Mouse (Mus musculus): Measurements from ENCODE around the gene Mrpl24. TPM values are rescaled to one million over a fixed set of nuclear protein-coding genes. Genes with fewer than 3 reads are reported as not detected.

The Mrpl24 gene
- polyA plus RNA-seq, 1 experiment from 2014 or later, result 166 TPM

DNA sequence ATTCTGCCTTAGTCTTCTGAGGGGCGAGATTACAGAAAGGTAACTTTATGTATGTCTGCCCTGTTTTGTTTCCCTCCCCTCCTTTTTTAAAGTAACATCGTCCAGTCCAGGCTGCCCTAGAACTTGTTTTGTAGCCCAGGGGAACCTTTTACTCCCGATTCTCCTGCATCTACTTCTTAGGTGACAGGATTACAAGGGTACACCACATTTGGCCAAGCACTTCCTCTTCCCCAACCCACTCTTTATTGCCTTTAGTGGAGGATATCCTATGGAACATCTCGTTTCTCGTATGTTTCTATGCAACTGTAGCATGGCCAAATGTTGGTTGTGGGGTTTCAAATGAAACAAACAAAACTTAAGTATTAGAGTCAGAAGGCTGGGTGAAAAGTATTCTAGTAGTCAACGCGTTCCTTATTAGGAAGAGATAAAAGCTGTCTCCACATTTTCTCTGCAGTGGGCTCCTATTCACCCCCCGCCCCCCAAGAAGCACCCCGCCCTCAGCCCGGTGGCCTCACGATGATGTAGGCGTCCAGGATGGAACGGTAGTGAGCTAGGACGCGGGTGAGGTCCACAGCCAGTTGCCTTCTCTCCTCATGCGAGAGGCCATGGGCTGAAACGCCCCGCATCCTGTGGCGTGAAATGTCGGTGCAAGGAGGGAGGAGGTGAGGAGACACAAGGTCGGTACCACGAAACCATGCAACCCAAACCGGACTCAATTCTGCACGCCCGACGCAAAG lies 10.2 kb downstream of the Mrpl24 start:
- no peaks in the 10 kb centered on the region for H3K27me3 ChIP-seq
- peak; percentile 6 for ATAC-seq
- TF ChIP-seq CTCF (IDR thresholded peaks at IDR 0.05), result no peak
- DNase-seq (ENCODE audit: low read depth, low spot score), result no peak
- in situ Hi-C loops (cut with MboI; ENCODE audit: low pct_unique_long_range_greater_than_20kb), result loop anchor here (5.0 to 10.0 kb wide), 3 partner anchors 42 to 145 kb away; partner anchors contain the start of genes Prcc and Ttc24
- CTCF ChIA-PET, result no interaction called here
- POLR2A ChIA-PET, result interaction anchor here (1.2 kb wide), 1 partner anchor 23 kb away, joined by 4 read pairs; the partner anchor contains the start of gene Hdgf

DNA sequence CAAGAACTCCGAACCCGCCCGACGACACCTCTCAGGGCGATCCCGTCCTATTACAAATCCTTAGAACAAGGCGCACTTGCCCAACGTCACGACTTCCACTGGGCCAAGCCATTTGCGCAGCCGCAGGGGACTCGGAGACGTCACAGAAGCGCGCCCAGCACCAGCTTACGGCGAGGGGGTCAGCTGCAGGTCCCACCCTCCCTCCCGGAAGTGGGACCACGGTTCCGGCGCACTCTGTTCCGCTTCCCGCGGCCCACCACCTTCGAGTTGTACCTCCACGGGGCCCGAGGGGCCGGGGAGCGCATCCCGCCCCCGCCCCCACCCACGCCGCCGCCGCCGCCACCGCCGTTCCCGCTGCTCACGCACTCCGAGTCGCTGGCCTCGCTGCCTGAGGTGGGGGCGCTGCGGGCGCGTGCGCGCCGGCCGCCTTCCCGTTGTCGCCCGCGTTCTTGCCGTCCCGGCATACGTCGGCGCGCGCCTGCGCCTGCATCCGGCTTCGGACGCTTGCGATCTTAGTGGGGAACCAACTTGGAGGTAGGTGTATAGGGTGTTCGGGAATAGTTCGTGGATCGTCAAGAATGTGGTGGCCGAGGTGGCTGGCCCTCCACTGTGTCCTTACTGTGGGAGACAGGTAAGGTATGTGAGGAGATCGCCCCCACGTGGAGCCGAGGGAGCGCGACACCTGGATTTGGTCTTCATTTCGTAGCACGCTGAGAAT lies 10.9 kb downstream of the Mrpl24 start, which contains the start of the genes Isg20l2 and Rrnad1:
Gene Isg20l2 (plus strand): TSS at position 237 of the 718 bp plus-strand sequence.
Gene Rrnad1 (minus strand): TSS at position 640 of the 718 bp plus-strand sequence.
- ATAC-seq (peak; percentile 84), DNase-seq (ENCODE audit: low read depth, low spot score) (peak; percentile 97)
- no peak for TF ChIP-seq CTCF (IDR thresholded peaks at IDR 0.05)
- ChIA-PET CTCF (no interaction called here), POLR2A (interaction anchor here (1.2 kb wide), 1 partner anchor 24 kb away, joined by 4 read pairs; the partner anchor contains the start of gene Hdgf)
- no peaks in the 10 kb centered on the region for H3K27me3 ChIP-seq
- in situ Hi-C loops (cut with MboI; ENCODE audit: low pct_unique_long_range_greater_than_20kb), result loop anchor here (10.0 kb wide), 2 partner anchors 145 kb away; partner anchors contain the start of gene Ttc24

DNA sequence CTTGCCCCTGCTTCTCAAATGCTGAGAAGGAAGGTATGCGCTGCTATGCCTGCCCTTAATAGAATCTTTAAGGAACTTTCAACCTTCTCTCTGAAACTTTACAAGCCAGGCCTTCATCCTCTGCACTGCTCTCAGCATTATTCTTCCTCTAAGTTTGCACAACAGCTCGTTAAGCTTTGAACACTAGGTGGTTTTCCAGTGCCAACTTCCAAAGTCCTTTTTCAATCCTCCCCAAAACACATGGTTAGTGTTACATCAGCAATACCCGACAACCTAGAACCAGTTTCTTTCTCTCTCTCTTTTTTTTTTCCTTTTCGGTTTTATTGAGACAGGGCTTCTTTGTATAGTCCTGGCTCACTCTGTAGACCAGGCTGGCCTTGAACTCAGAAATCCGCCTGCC lies 14.7 kb downstream of the Mrpl24 start:
- TF ChIP-seq CTCF (IDR thresholded peaks at IDR 0.05), result no peak
- CTCF ChIA-PET, result interaction anchor here (1.7 to 2.0 kb wide), 3 partner anchors 27 to 116 kb away, joined by 3 to 15 read pairs (median 12); no protein-coding TSS in a partner anchor
- POLR2A ChIA-PET, result interaction anchor here (0.6 to 1.0 kb wide), 4 partner anchors 36 to 135 kb away, joined by 3 to 4 read pairs (median 3); no protein-coding TSS in a partner anchor
- in situ Hi-C loops (cut with MboI; ENCODE audit: low pct_unique_long_range_greater_than_20kb), result loop anchor here (10.0 kb wide), 2 partner anchors 141 to 149 kb away; partner anchors contain the start of gene Ttc24
- H3K27me3 ChIP-seq, result no peaks in the 10 kb centered on the region
- ATAC-seq (no peak), DNase-seq (ENCODE audit: low read depth, low spot score) (no peak)

DNA sequence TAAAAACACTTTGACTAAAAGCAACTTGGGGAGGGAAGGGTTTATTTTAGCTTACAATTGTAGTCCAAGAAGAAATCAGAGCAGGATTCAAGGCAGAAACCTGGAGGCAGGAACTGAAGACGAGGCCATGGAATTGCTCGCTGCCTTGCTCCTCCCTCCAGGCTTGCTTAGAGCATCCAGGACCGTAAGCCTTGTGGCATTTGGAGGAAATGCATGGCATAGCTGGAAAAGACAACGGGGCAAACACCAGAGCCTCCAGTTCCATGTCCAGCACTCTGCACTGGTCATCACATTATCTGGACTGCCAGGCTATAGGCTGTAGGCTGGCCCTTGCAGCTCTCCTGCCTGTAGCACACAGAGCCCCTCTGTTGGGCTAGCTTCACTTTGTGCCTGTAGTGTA lies 15.2 kb downstream of the Mrpl24 start:
- no peak for TF ChIP-seq CTCF (IDR thresholded peaks at IDR 0.05)
- in situ Hi-C loops (cut with MboI; ENCODE audit: low pct_unique_long_range_greater_than_20kb), result loop anchor here (10.0 kb wide), 2 partner anchors 140 to 150 kb away; partner anchors contain the start of gene Ttc24
- DNase-seq (ENCODE audit: low read depth, low spot score), result no peak
- CTCF ChIA-PET, result interaction anchor here (1.7 to 2.0 kb wide), 3 partner anchors 26 to 117 kb away, joined by 3 to 15 read pairs (median 12); no protein-coding TSS in a partner anchor
- POLR2A ChIA-PET, result interaction anchor here (0.6 to 1.0 kb wide), 2 partner anchors 50 to 134 kb away, joined by 3 to 4 read pairs; no protein-coding TSS in a partner anchor
- ATAC-seq, result no peak
- no peaks in the 10 kb centered on the region for H3K27me3 ChIP-seq

DNA sequence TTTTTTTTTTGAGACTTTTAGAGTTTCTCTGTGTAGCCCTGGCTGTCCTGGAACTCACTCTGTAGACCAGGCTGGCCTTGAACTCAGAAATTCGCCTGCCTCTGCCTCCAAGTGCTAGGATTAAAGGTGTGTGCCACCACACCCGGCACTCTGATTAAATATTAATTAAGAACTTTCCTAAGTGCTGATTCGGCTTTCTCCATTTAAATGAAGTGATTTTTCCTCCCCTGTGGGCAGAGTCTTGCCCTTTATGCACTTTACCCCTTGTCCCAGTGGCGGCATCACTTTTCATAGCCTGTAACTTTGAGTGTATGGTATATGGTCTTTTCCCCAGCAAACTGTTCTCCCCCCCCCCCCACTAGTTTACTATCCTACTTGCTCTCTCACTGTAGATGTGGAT lies 15.9 kb downstream of the Mrpl24 start:
- no peak for TF ChIP-seq CTCF (IDR thresholded peaks at IDR 0.05)
- DNase-seq (ENCODE audit: low read depth, low spot score) (no peak), ATAC-seq (no peak)
- ChIA-PET POLR2A (interaction anchor here (0.6 to 1.1 kb wide), 3 partner anchors 21 to 49 kb away, joined by 3 to 7 read pairs (median 3); no protein-coding TSS in a partner anchor), CTCF (interaction anchor here (1.0 to 2.1 kb wide), 10 partner anchors 15 to 76 kb away, joined by 3 to 48 read pairs (median 12); partner anchors contain the start of gene Nes)
- in situ Hi-C loops (cut with MboI; ENCODE audit: low pct_unique_long_range_greater_than_20kb), result loop anchor here (10.0 kb wide), 2 partner anchors 140 to 150 kb away; partner anchors contain the start of gene Ttc24
- no peaks in the 10 kb centered on the region for H3K27me3 ChIP-seq

DNA sequence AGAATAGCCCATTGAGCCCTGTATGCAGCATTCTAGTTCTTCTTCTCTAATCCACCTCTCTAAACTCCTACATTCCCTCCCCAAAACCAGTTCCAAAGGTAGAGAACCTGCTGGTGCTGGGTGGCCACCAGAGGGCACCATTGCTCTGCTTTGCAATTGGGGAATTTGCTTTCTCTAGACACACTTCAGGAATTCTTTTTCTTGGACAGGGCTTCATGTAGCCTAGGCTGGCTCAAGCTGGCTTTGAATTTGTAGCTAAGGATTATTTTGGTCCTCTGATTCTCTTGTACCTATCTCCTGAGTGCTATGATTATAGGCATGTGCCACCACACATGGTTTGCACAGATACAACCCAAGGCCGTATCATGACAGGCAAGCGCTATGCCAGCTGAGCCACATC lies 16.5 kb downstream of the Mrpl24 start:
- CTCF ChIA-PET, result interaction anchor here (0.7 to 2.1 kb wide), 18 partner anchors 8 to 136 kb away, joined by 3 to 48 read pairs (median 4); partner anchors contain the start of genes Bcan and Nes
- in situ Hi-C loops (cut with MboI; ENCODE audit: low pct_unique_long_range_greater_than_20kb), result loop anchor here (10.0 kb wide), 2 partner anchors 139 to 151 kb away; partner anchors contain the start of gene Ttc24
- DNase-seq (ENCODE audit: low read depth, low spot score) (peak; percentile 66), ATAC-seq (peak; percentile 44)
- H3K27me3 ChIP-seq, result no peaks in the 10 kb centered on the region
- TF ChIP-seq CTCF (IDR thresholded peaks at IDR 0.05), result no peak
- POLR2A ChIA-PET, result interaction anchor here (0.8 to 1.7 kb wide), 6 partner anchors 24 to 53 kb away, joined by 3 to 15 read pairs (median 5); partner anchors contain the start of gene Nes

DNA sequence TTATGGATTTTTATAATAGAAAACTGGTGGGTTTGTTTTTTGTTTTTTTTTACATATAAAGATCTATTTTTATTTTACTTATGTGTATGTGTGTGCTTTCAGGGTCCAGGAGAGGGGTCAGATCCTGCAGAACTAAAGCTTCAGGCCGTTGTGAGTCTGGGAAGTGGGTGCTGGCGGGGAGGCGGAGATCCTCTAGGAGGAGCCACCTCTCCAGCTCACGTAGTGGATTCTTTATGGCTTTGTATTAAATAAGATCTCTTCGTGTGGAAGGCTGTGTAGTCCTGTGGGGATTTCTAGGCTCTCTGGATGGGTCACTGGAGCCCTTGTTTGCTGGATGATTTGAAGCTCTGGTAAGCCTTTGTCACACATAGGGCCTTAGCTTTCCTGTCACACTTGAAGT lies 21.3 kb downstream of the Mrpl24 start:
- TF ChIP-seq CTCF (IDR thresholded peaks at IDR 0.05), result no peak
- ATAC-seq (no peak), DNase-seq (ENCODE audit: low read depth, low spot score) (no peak)
- in situ Hi-C loops (cut with MboI; ENCODE audit: low pct_unique_long_range_greater_than_20kb), result loop anchor here (5.0 kb wide), 1 partner anchor 47 kb away; no protein-coding TSS in a partner anchor
- POLR2A ChIA-PET, result interaction anchor here (1.1 kb wide), 1 partner anchor 132 kb away, joined by 3 read pairs; no protein-coding TSS in a partner anchor
- CTCF ChIA-PET, result interaction anchor here (1.2 to 5.5 kb wide), 6 partner anchors 9 to 46 kb away, joined by 3 to 42 read pairs (median 12); partner anchors contain the start of genes Crabp2 and Nes
- no peaks in the 10 kb centered on the region for H3K27me3 ChIP-seq

DNA sequence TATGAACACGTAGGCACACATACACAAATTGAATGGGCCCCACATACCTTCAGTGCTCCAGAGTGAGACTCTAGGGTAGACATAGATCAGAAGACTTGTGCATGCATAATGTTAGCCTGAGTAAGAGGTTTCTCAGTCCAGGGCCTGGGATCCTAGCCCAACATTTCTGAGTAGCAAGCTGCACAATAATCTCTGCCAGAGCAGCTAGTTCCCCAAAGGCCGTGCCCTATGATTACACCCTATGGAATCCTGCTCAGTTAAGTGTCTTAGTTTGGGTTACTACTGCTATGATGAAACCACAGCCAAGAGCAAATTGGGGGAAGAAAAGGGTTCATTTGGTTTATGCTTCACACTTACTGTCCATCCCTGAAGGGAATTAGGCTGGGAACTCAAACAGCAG lies 23.2 kb downstream of the Mrpl24 start:
- no peak for TF ChIP-seq CTCF (IDR thresholded peaks at IDR 0.05)
- no peak for ATAC-seq
- ChIA-PET CTCF (interaction anchor here (0.9 to 5.5 kb wide), 4 partner anchors 12 to 44 kb away, joined by 3 to 42 read pairs (median 10); partner anchors contain the start of gene Nes), POLR2A (no interaction called here)
- no peaks in the 10 kb centered on the region for H3K27me3 ChIP-seq
- no peak for DNase-seq (ENCODE audit: low read depth, low spot score)
- in situ Hi-C loops (cut with MboI; ENCODE audit: low pct_unique_long_range_greater_than_20kb), result loop anchor here (5.0 kb wide), 1 partner anchor 45 kb away; no protein-coding TSS in a partner anchor

DNA sequence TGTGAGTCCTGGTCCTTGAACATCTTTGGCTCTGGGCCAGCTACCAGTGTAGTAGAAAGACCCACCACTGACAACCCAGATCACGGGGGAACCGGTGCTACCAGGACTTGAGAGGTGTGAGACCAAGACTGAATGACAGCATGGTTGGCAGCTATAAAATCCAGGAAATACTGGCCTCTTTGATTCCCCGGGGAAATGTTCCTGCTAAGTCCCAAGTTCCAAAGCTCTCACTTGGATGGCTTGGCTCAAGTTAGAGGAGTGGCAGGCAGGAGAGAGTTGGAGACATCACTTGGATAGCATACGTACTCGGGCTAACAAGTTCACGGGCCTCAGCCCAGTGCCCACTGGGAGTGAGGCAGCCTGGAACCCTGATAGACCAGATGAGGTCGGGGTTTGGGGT lies 24.3 kb downstream of the Mrpl24 start:
- H3K27me3 ChIP-seq, result no peaks in the 10 kb centered on the region
- DNase-seq (ENCODE audit: low read depth, low spot score) (no peak), ATAC-seq (no peak)
- no peak for TF ChIP-seq CTCF (IDR thresholded peaks at IDR 0.05)
- in situ Hi-C loops (cut with MboI; ENCODE audit: low pct_unique_long_range_greater_than_20kb), result loop anchor here (5.0 kb wide), 1 partner anchor 44 kb away; no protein-coding TSS in a partner anchor
- CTCF ChIA-PET, result interaction anchor here (4.2 kb wide), 1 partner anchor 27 kb away, joined by 18 read pairs; the partner anchor contains the start of gene Nes
- POLR2A ChIA-PET, result interaction anchor here (0.6 kb wide), 1 partner anchor 148 kb away, joined by 3 read pairs; no protein-coding TSS in a partner anchor

Data from Patski (cell line).